Mouse (Mus musculus): ENCODE data around the gene C3.
A peak's percentile ranks its signal among the peaks of the same experiment; 100 is the strongest.

Gene C3

DNA sequence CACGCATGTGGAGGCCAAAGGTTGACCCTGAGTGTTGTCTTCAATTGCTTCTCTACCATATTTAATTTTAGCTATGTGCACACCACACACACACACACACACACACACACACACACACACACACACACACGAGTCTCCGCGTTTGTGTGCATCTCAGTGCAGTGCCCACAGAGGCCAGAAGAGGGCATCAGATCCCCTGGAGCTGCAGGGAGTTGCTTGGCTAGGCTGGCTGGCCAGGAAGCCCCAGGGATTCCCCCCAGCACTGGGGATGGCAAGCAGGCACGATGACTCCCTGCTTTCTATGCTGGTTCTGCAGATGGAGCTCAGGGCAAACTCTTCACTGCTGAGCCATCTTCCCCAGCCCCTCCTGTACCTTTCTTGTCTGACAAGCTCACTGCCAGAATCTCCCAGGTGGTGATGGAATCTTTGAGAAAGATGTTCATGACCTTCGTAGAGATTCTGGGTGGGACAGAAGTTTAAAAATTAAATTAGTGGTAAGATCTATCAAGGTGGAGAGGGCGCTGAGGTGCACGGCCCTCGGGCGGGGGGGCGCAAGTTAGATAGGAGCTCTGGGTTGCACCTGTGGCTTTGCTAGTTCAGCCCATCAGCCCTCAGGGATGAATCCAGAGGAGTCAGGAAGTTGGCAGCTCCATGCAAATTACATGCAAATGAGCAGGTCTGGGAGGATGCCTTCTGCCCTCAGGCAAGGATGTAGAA lies 8.6 kb downstream of the C3 start:
- peak; percentile 90 for DNase-seq

DNA sequence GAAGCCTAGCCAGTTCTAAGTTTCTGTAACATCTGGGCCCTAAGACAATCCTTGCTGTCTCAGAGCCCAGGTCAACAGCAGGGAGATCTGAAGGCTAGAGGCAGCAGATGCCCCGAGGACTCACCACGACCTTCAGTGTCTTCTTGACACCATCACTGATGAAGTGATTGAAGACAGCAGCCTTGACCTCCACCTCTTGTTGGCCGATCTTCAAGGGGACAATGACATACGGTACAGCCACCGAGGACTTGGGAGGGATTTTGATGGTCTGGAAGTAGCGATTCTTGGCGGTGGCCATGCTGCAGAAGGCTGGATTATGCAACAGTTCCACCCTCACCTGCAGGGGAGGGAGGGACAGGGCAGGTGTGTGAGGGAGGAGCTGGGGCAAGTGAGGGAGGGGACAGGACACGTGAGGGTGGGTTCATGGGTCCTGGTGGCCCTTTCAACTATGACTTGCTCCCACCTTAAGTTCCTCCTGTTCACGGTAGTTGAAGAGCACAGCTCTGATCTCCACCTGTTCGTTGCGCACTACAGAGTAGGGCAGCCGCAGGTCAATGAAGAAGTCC lies 9.5 kb downstream of the C3 start:
- peak; percentile 6 for DNase-seq

DNA sequence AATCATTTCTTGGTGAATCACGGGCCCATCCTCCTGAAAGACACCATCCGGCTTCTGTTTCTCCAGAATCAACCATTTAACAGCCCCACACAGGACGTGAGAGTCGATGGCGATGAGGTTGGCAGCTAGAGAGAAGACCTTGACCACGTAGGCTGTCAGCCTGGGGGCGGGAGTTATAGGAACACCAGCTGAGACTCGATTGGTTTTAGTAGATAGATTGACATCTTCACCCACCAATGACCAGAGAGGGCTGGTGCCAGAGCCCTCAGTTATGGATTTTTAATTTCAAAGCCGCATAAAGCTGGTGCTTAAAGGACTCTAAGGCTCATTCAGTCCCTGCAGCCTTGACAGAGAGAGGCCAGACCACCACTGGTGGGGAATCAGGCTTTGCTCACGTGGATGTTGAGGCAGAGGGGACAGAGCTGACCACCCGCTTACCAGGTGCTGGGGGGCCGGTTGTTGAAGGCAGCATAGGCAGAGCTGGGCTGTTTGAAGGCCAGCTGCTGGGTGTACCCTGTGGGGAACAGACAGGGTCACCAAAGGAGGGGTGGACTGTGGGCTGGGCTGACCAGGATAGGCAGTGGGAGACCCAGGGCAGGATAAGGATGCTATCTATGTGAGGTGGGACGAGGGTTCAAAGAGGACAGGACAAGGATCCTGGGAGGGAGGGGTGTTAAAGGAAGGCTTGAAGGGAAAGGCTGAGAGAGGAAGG lies 13.1 kb downstream of the C3 start:
- DNase-seq = no peak

DNA sequence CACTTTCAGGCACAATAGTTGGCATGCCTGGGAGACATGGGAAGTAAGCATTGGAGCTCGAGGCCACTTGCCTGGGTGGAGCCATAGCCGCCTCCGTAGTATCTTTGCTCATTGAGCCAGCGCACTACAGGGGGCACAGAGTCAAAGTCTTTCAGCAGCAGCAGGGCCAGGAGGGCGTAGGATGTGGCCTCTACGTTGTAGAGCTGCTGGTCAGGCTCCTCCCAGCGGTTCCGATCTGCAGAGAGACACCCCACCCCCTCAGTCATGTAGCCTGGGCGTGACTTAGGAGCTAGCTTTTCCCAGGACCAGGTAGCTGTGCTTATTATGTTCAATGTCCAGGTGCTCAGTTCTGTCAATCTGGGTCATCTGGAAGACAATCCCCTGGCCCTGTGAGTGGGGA lies 16.4 kb downstream of the C3 start:
- DNase-seq = no peak

DNA sequence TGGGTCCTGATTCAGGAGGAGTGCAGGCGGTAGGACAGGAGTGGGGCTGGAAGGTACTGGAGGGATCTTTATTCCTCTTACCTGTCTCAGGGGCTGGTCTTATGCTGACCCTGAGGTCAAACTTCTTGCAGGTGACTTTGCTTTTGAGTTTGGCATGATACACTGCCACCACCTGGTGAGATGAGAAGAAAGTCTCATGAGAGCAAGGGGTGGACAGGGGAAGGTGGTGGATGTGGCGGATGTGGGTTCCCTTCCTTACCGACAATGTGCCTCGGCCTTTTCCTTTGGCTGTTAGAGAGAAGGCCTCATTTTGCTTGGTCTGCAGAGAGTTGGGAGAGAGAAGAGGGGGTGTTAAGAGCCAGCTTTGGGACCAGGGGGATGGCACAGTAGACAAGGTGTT lies 18.6 kb downstream of the C3 start:
- DNase-seq = peak; percentile 59

DNA sequence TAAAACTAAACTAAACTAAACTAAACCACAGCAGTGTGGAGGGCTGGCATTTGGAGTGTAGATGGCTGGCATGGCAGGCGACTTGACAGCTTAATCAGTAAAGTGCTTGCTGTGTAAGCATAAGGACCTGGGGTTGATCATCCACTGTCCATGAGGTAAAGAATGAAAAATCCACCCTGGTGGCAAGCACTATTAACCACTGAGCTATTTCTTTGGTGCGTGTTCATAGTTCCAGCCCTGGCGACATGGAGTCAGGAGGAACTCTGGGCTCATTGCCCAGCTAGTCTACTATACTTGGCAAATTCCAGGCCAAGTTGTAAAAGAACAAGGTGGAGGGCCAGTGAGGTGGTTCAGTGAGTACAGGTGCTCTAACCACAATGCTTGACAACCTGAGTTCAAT lies 20.0 kb downstream of the C3 start:
- no peak for DNase-seq

DNA sequence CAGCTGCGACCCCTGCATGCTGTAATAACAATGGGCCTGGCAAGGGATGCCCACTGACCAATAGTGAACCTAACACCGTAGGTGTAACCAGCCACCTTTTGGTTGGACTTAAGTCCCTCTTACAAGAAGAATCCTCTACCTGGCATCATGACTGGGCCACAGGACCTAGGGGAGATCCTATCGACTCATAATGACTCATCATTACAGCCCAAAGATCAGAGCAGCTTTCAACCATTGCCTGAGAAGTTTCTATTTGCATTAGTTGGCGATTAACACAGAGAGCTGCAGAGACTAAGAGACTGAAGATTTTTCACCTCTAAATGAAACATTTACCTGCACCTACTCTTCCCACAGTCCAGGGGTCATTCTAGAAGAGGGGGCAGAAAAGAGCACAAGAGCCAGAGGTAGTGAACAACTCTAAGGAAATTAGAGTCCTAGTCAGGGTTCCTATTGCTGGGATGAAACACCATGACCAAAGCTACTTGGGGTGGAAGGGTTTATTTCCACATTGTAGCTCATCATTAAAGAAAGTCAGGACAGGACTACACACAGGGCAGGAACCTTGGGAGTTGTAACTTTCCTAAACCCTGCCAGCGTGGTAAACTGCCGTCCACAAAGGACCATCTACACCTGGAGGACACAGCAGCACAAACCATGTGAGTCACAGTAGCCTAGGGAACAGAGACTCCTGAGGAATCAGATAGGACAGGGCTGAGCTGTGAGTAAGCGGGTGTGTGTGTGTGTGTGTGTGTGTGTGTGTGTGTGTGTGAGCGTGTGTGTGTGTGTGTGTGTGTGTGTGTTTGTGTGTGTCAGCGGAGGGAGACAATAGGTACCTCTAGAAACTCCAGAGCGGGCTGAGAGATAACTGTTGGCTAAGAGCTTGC lies 25.9 kb downstream of the C3 start:
- no peak for DNase-seq

DNA sequence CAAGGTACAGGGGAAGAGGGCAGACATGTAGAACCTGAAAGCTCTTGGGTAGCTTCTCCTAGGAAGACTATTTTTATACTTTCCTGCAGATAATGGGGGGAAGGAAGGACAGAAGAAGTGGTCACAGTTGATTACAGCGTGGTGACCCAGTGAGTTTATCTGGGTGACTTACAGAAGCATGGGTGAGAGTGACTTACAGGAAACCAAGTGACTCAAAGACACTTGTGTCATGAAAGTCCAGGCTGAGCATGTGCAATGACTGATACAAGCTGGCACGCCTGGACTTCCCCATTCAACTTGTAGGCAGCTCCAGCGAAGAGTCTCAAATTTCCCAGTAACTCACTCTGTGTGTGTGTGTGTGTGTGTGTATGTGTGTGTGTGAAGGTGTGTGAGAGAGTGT lies 29.7 kb downstream of the C3 start:
- no peak for DNase-seq

DNA sequence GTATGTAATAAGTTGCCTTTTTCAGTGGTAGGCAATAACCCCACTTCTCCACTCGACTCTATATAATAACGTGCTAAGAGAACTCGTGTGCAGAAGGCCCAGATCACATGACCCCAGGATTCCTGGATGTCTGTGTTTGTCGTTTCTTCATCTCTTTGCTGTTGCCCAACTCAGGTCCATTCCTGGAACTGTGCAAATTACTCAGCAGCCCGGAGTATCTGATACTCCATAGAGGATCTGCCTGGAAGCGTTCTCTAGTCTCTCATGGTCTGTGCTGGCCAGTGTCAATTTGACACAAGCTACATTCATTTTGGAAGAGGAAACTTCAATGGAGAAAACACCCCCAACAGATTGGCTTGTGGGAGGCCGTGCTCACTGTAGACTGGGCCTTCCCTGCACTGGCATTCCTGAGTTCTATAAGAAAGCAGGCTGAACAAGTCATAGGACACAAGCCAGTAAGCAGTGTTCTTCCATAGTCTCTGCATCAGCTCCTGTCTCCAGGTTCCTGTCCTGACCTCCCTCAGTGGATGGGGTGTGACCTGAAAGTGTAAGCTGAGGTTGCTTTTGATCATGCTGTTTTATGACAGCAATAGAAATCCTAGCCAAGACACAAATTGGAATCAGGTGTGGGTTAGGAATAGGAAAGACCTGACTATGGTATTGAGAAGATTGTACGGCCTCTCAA lies 32.5 kb downstream of the C3 start:
- DNase-seq = no peak

DNA sequence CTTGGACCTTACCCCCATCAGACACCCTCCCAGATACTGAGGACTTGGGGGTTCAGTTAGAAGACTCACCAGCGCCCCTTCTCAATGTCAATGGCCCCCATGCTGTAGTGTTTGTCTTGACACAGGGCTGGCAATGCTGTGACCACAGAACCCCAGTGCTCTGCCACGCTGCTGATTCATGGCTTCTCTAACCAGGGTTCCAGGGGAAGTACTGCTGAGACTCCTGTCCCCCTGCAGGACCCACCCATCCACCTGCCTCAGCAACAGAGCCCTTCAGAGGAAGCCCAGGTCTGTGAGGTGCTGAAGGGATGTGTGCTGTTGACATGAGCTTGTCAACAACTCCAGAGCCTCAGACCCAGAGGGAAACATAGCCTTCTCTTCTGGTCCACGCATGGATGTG lies 33.2 kb downstream of the C3 start:
- peak; percentile 53 for DNase-seq

DNA sequence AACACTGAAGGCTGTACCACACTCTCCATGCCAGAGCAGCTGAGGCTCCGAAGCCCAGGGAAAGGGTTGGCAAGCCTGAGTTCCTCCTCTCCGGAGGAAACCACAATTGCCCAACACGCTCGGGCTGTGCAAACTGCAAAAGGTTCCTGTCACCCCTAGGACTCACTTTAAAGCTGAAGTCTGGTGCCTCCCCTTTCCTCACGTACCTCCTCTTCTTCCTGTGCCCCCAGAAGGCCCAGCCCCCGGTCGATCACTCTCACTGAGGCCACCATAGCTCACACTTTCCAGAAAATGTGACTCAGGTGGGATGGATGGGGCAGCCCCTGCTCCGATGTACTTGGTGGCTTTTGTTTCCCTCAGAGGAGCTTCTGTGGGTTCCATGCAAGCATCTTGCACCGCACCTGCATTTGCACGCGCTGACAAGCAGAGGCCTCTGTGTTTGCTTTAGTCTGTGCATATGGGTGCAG lies 33.9 kb downstream of the C3 start, which contains the start of gene Tnfsf14:
Gene Tnfsf14 (minus strand): TSS at position 137 of the 467 bp plus-strand sequence.
- peak; percentile 72 for DNase-seq

DNA sequence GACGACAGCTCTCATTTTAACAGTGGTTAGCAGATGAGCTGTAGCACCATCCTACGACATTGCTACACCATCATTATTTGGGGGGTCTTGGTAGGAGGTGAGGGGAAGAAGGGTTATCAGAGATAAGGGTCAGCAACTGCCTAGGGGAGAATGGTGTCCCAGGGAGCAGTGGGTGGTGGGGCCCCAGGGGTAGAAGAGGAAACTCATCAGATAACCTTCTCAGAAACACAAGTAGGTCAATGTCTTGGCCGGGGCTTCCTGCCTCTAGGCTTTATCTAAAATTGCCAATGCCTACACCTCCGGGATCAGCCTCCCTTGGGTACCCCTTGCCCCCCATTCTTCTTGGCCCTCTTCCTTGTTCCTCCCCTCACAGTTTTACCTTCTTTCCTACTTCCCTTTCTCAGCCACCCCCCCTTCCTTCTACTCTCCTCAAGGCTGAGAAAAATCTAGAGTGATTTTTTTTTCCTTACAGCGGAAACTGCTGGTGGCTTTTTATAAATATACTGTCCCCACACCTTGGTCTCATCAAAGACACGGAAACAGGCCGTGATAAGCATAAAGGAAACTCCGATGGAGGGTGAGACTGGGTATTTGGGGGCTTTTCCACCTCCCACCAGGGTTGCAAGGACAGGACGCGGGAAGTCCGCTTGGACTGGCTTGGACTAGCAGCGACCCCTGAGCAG lies 39.3 kb downstream of the C3 start:
- DNase-seq = peak; percentile 22

DNA sequence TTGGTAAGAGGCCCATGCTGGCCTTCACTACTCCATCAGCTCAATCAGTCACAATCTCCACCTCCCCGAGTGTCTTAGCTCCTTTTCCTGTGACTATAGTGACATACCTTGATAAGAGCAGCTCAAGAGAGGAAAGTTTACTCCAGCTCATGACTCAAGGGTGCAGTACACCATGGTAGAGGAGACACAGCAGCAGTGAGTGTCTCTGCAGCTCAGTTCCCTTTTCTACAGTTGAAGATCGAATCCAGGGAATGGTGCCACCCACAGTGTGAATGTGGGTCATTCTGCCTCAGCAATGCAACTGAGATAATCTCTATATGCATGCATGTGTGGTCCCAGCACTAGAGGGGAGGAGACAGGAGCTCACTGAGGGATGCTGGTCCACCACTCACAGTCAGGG lies 42.3 kb downstream of the C3 start:
- no peak for DNase-seq

DNA sequence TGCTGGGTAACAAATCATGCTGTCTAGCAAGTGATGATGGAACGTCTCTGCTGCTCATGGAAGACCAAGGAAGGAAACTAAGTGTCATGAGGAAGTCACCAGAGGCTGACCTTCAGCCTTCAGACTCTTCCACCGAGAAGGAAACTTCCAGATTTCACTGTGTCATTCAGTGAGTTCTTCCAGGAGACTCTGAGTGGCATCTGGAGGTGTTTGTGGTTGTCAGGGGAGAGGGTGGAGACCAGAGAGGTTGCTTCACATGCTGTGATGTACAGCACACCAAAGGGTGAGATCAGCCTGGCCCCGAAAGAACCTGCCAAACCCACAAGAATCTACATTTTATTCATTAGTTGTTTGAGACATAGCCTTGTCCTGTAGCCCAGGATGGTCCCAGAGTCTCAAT lies 45.1 kb downstream of the C3 start:
- DNase-seq = no peak

DNA sequence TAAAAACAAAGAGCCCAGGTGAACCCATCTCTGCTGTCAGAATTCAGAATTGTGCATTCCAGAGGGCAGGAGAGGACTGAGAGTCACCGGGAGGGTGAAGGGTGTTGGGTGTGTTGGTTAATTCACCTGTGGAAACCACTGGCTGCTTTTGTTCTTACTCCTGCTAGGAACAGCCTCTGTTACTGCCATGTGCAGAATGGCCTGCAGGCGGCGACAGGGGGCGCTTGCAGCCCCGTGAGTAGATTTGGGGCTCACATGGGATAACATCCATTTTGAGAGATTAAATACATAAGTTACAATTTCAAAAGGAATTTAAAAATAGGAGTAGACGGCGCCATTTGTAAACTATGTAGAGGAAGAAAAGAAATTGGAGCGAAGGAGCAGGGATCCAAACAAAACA lies 47.6 kb downstream of the C3 start:
- peak; percentile 85 for DNase-seq

DNA sequence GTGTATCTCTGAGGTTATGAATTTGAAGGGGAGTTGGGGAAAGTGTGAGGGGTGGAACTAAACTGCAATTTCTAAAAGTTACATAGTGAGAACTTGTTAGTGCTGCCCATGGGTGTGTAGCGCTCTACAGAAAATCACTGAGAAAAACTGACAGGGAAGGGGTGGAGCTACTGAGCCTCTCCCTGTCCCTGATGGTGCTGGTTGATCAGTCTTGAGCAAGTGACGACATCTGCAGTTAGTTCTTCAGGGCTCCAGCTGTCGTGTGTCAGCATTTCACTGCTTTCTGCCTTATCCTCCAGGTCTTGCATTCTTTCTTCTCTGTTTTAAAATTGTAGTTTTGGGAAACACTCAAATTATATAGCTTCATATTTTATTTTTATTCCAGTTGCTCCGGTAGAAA lies 54.6 kb downstream of the C3 start:
- DNase-seq = no peak

DNA sequence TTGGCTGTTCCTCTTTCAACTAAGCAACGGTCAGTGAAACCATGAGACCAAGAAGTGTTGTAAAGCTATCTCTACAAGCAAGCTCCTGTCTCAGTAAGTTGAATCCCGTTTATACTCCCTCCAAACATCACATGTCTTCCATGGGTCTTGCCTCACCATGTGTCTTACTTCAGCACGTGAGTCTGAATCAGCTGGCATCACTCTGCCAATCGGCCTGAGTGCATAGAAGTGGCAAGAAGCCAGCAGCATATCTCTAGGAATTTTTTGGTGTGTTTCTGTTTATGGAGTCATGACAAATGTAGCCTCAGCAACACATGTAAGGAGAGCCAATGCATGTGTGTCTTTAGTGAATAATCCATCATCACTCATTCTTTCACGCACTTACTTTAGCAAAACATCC lies 55.6 kb downstream of the C3 start:
- DNase-seq = no peak

DNA sequence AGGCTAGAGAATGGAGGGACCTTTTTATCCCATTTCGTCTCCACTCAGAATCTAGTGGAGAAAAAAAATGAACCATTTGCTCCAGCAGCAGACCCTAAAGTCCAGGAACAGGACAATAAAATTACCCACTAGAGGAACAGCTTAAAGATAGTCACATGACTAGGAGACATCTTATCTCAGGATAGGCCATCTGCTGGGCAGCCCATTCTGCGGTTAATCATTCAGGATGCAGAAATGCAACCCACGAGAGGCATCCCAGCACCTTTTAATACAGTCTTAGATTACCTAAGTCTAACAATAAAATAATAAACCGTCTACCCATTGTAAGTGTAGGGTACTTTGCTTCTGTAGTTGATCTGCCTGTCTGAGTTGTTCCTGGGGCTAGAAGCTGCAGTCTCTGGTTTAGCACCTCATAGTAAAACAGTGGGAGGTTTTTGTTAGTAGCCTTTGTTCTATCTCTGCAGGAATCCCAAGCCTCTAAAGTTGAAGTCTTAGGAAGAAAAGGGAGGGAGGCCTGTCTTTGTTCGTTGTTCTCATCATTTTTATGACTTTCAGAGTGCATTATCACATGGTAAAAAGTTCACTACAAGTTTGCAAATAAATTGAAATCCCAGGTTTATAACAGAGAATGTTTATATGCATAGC lies 57.2 kb downstream of the C3 start:
- DNase-seq = no peak

DNA sequence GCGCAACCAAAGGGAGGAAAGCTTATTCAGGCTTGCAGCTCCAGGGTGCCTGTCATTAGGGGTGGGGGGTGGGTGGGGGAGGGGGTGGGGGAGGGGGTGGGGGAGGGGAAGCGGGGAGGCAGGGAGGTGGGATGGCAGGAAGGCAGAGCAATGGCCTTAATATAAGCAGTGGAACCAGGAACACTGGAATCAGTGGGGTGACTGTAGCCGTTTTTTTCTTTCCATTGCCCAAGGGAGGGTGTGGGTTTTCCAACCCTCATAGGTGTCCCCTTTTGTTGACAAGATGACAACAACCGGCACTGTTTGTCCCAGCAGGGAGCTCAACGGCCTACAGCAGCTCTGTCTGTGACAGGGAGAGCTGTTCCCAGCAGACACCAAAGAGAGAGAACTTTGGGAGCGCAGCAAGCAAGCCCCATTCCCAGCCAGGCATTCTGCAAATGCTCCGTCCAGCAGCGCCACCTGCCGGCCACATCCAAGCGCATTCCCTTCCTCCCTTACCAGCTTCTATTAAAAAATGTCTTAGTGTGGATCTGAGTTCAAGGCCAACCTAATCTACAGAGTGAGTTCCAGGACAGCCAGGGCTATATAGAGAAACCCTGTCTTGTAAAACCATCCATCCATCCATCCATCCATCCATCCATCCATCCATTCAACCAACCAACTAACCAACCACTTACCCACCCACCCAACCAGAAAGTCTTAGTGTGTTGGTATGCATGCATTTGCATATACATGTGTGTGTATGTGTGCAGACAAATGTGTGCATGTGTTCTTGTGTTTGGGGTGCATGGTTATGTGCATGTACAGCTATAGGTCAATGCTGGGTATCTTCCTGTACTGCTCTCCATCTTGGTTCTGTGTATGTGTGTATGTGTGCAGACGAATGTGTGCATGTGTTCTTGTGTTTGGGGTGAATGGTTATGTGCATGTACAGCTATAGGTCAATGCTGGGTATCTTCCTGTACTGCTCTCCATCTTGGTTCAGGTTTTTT lies 60.8 kb downstream of the C3 start:
- DNase-seq = peak; percentile 94

Data from thymus, postnatal 4 days (tissue).